Mouse (Mus musculus) layer of hippocampus, adult 18-20 months (tissue): ENCODE data around the gene Tmem140. TPM values are rescaled to one million over a fixed set of nuclear protein-coding genes. Genes with fewer than 3 reads are reported as not detected.

Source experiments
- DNase-seq, 2 experiments: peaks; one replicate each; pipeline ENCODE4 v3.0.0; 2022; ENCODE audit warnings: low spot score in 2 of 2
- total RNA-seq, 2 experiments: library from RNA; stranded (reverse); gene quantifications; 2 replicates each; pipeline ENCODE4 v1.2.3; 2021

The Tmem140 gene
- total RNA-seq, 2 experiments from 2014 or later = 1.6 to 2.7 TPM

GRCm38 (mm10) chr6:34907696-34908260 is 44.8 kb downstream of the Tmem140 start:
- no peak for DNase-seq

- DNase-seq = no peak
Observed at GRCm38 (mm10) chr6:34909631-34910345, 46.8 kb downstream of the Tmem140 start.

GRCm38 (mm10) chr6:34910371-34911219 is 47.6 kb downstream of the Tmem140 start, which contains the start of gene Wdr91:
Wdr91 (minus strand) TSS chr6:34910876.
- peak; percentile 88 to 94 for DNase-seq

GRCm38 (mm10) chr6:34913341-34914040 is 50.5 kb downstream of the Tmem140 start:
- no peak for DNase-seq

GRCm38 (mm10) chr6:34914462-34914861 is 51.5 kb downstream of the Tmem140 start:
- no peak for DNase-seq

- no peak for DNase-seq
Observed at GRCm38 (mm10) chr6:34919146-34919545, 56.2 kb downstream of the Tmem140 start.

- no peak for DNase-seq
Observed at GRCm38 (mm10) chr6:34919956-34920355, 57.0 kb downstream of the Tmem140 start, which contains the start of gene Stra8. Stra8 (plus strand) TSS chr6:34920163.

GRCm38 (mm10) chr6:34920631-34921030 is 57.7 kb downstream of the Tmem140 start:
- DNase-seq = no peak

- peak in 1 of 2 experiments; percentile 32 for DNase-seq
Observed at GRCm38 (mm10) chr6:34921941-34922340, 59.0 kb downstream of the Tmem140 start.

Other genes starting within 250 kb of the Tmem140 start
- gene Agbl3, start 82.7 kb upstream of the Tmem140 start, total RNA-seq = 10 to 100 TPM; 13.5 to 13.7 TPM
- 1 to 10 TPM; 4.5 to 4.8 TPM for gene Cyren, start 14.9 kb downstream of the Tmem140 start, total RNA-seq
- gene Wdr91, start 47.7 kb downstream of the Tmem140 start, total RNA-seq = 10 to 100 TPM; 34.5 to 35.2 TPM
- not detected for gene Stra8, start 57.0 kb downstream of the Tmem140 start, total RNA-seq
- 1 to 10 TPM in 1 of 2 experiments, under 1 TPM in 1; 0.76 to 1.3 TPM for gene Slc23a4, start 125.3 kb downstream of the Tmem140 start, total RNA-seq